13 mouse cellular contexts compared by ENCODE assay signal in genomic region chr10:60362310-60362628, GRCm38 (mm10). TPM values are rescaled to one million over a fixed set of nuclear protein-coding genes. Genes with fewer than 3 reads are reported as not detected.
A peak's percentile ranks its signal among the peaks of the same experiment; 100 is the strongest.
DNase-seq lines count a peak whose midpoint lies in the region; ATAC-seq and TF ChIP-seq lines count a peak whose summit lies in the region.
"Had no signal": no experiment of that assay in that cellular context is flagged by ENCODE, and none has a peak within 500 bp of the region (broad histone marks: within the 10 kb centered on the region; RNA-seq: fewer than 3 reads in every experiment).

No protein-coding gene starts in this region.

- H3K4me3 ChIP-seq in embryonic facial prominence, embryonic 12.5 days, result no peak overlapping the region
- H3K4me3 ChIP-seq in embryonic facial prominence, embryonic 10.5 days, result no peak overlapping the region
- no peak overlapping the region for H3K4me3 ChIP-seq in kidney, embryonic 16.5 days (ENCODE audit: low read length)
- no peak overlapping the region for H3K4me3 ChIP-seq in kidney, adult 2 months (ENCODE audit: insufficient read depth, low read depth, low read length)
- no peak overlapping the region for H3K4me3 ChIP-seq in bone marrow macrophage, adult 2 months (ENCODE audit: insufficient read depth, low read length)
- no peak overlapping the region for H3K4me3 ChIP-seq in limb, embryonic 13.5 days

- H3K27ac ChIP-seq in embryonic facial prominence, embryonic 12.5 days, result peak overlapping the region; percentile 19; the same call in 1 of the 2 replicates
- no peak overlapping the region for H3K27ac ChIP-seq in embryonic facial prominence, embryonic 10.5 days (replicated peaks)
- peak overlapping the region; percentile 45 for H3K27ac ChIP-seq in kidney, embryonic 16.5 days (ENCODE audit: low read length)
- H3K27ac ChIP-seq in kidney, adult 2 months (ENCODE audit: insufficient read depth, low read depth, low read length), result no peak overlapping the region
- H3K27ac ChIP-seq in bone marrow macrophage, adult 2 months (ENCODE audit: insufficient read depth, low read depth, low read length), result peak overlapping the region; percentile 95
- H3K27ac ChIP-seq in limb, embryonic 13.5 days, result peak overlapping the region; percentile 1; the same call in 1 of the 2 replicates

- no peak for TF ChIP-seq CTCF in kidney, adult 2 months (conservative IDR thresholded peaks at IDR 0.05; ENCODE audit: insufficient read depth, insufficient read length, low read depth, low read length)
- TF ChIP-seq CTCF in bone marrow macrophage, adult 2 months (IDR thresholded peaks at IDR 0.05; ENCODE audit: low read depth, low read length), result no peak

- no peaks in the 10 kb centered on the region for H3K27me3 ChIP-seq in embryonic facial prominence, embryonic 12.5 days
- no peaks in the 10 kb centered on the region for H3K27me3 ChIP-seq in embryonic facial prominence, embryonic 10.5 days (replicated peaks; ENCODE audit: low read depth, poor library complexity, severe bottlenecking)
- H3K27me3 ChIP-seq in kidney, embryonic 16.5 days (ENCODE audit: insufficient read depth, low read length), result no peaks in the 10 kb centered on the region
- no peaks in the 10 kb centered on the region; the same call in 1 of the 2 replicates for H3K27me3 ChIP-seq in kidney, adult 2 months (replicated peaks; ENCODE audit: control insufficient read depth, insufficient read depth, low read length)
- no peaks in the 10 kb centered on the region for H3K27me3 ChIP-seq in limb, embryonic 13.5 days

- TF ChIP-seq POLR2A in kidney, adult 2 months (IDR thresholded peaks at IDR 0.05; ENCODE audit: low read depth, low read length), result no peak
- no peak for TF ChIP-seq POLR2A in bone marrow macrophage, adult 2 months (IDR thresholded peaks at IDR 0.05; ENCODE audit: borderline replicate concordance, low read depth, low read length)

- no peaks in the 10 kb centered on the region for H3K36me3 ChIP-seq in embryonic facial prominence, embryonic 12.5 days
- no peaks in the 10 kb centered on the region for H3K36me3 ChIP-seq in embryonic facial prominence, embryonic 10.5 days (replicated peaks)
- no peaks in the 10 kb centered on the region for H3K36me3 ChIP-seq in kidney, embryonic 16.5 days (ENCODE audit: insufficient read depth, low read length)
- no peaks in the 10 kb centered on the region for H3K36me3 ChIP-seq in kidney, adult 2 months (ENCODE audit: control insufficient read depth, insufficient read depth, low read length)
- H3K36me3 ChIP-seq in limb, embryonic 13.5 days, result no peaks in the 10 kb centered on the region
- H3K36me3 ChIP-seq: G1E had no signal

- no peak overlapping the region for H3K9ac ChIP-seq in embryonic facial prominence, embryonic 12.5 days
- H3K9ac ChIP-seq in kidney, embryonic 16.5 days (replicated peaks; ENCODE audit: low read length), result 0 out of 2 replicates have a peak overlapping the region, but pooled peaks have one; percentile 22
- H3K9ac ChIP-seq in limb, embryonic 13.5 days, result no peak overlapping the region

- no peak overlapping the region for H3K4me2 ChIP-seq in embryonic facial prominence, embryonic 12.5 days (replicated peaks)
- no peak overlapping the region for H3K4me2 ChIP-seq in kidney, embryonic 16.5 days (replicated peaks; ENCODE audit: low read depth, low read length)
- H3K4me2 ChIP-seq in limb, embryonic 13.5 days (replicated peaks), result no peak overlapping the region

- no peaks in the 10 kb centered on the region for H3K9me3 ChIP-seq in embryonic facial prominence, embryonic 12.5 days
- H3K9me3 ChIP-seq in embryonic facial prominence, embryonic 10.5 days, result no peaks in the 10 kb centered on the region
- H3K9me3 ChIP-seq in kidney, embryonic 16.5 days (ENCODE audit: low read length), result no peaks in the 10 kb centered on the region
- H3K9me3 ChIP-seq in limb, embryonic 13.5 days, result no peaks in the 10 kb centered on the region
- H3K9me3 ChIP-seq: G1E had no signal

- peaks cover 13% of the 10 kb centered on the region; the same call in 1 of the 2 replicates for H3K4me1 ChIP-seq in embryonic facial prominence, embryonic 12.5 days
- H3K4me1 ChIP-seq in embryonic facial prominence, embryonic 10.5 days, result peaks cover 46% of the 10 kb centered on the region
- peaks cover 12% of the 10 kb centered on the region; the same call in 1 of the 2 replicates for H3K4me1 ChIP-seq in kidney, embryonic 16.5 days (ENCODE audit: insufficient read depth, low read length)
- no peaks in the 10 kb centered on the region for H3K4me1 ChIP-seq in kidney, adult 2 months (ENCODE audit: control insufficient read depth, insufficient read depth, low read length)
- H3K4me1 ChIP-seq in bone marrow macrophage, adult 2 months (ENCODE audit: control insufficient read depth, insufficient read depth, low read length), result peaks cover 65% of the 10 kb centered on the region
- peaks cover 45% of the 10 kb centered on the region for H3K4me1 ChIP-seq in limb, embryonic 13.5 days

- no peak for DNase-seq in embryonic facial prominence, embryonic 10.5 days (ENCODE audit: low spot score)
- DNase-seq in kidney, adult 2 months, result no peak
- DNase-seq in MN1 (ENCODE audit: low spot score), result no peak
- DNase-seq in cerebellum, adult 9-10 months, result no peak
- DNase-seq: heart, postnatal 10 days; kidney, postnatal 4 days; right cerebral cortex, postnatal 4 days; thymus, postnatal 14 days had no signal

- WGBS in embryonic facial prominence, embryonic 12.5 days, result 46% methylated on average over 2 of the region's 2 CpGs
- WGBS in embryonic facial prominence, embryonic 10.5 days, result 52% methylated on average over 2 of the region's 2 CpGs
- 44% methylated on average over 2 of the region's 2 CpGs for WGBS in kidney, embryonic 16.5 days
- whole genome bisulfite sequencing in kidney, adult 2 months, result 47% methylated on average over 2 of the region's 2 CpGs
- WGBS in limb, embryonic 13.5 days, result 14% methylated on average over 2 of the region's 2 CpGs

- no peak for ATAC-seq in embryonic facial prominence, embryonic 12.5 days (ENCODE audit: insufficient number of reproducible peaks, insufficient read depth, low FRiP score, low TSS enrichment)
- no peak for ATAC-seq in kidney, embryonic 16.5 days (ENCODE audit: low FRiP score, low TSS enrichment)
- 0 out of 2 replicates have a peak, but pooled peaks have one; percentile 19 for ATAC-seq in limb, embryonic 13.5 days (ENCODE audit: low FRiP score, low read depth)

RNA-seq across cellular contexts. Expression of gene Vsir, which starts 15.6 kb away (rescaled TPM):
- 1.9 and 2.2 TPM in 2 replicates for polyA plus RNA-seq in embryonic facial prominence, embryonic 12.5 days (2016; fragmentation: Nextera tagmentation; extraction: Ambion mirVana)
- 2.3 and 2.6 TPM in 2 replicates for polyA plus RNA-seq in embryonic facial prominence, embryonic 10.5 days (2016; fragmentation: Nextera tagmentation; extraction: Ambion mirVana)
- polyA plus RNA-seq in kidney, embryonic 16.5 days (2015; fragmentation: Nextera tagmentation; extraction: Ambion mirVana), result 3.9 and 4.2 TPM in 2 replicates
- 15.7 and 20.8 TPM in 2 replicates for polyA plus RNA-seq in kidney, adult 2 months (2012; rRNA removed)
- 536 and 666 TPM in 2 replicates for polyA plus RNA-seq in bone marrow macrophage, adult 2 months (2012; ENCODE audit: insufficient read depth, insufficient read length, missing spikeins)
- 1.9 and 2.0 TPM in 2 replicates for polyA plus RNA-seq in limb, embryonic 13.5 days (2015; fragmentation: Nextera tagmentation; extraction: Ambion mirVana)

RNA-seq across cellular contexts. Expression of gene Gm17455, which starts 37.3 kb away (rescaled TPM):
- 0.59 and 1.8 TPM in 2 replicates for polyA plus RNA-seq in embryonic facial prominence, embryonic 12.5 days (2016; fragmentation: Nextera tagmentation; extraction: Ambion mirVana)
- 0.96 and 2.6 TPM in 2 replicates for polyA plus RNA-seq in embryonic facial prominence, embryonic 10.5 days (2016; fragmentation: Nextera tagmentation; extraction: Ambion mirVana)
- 0.40 and 0.81 TPM in 2 replicates for polyA plus RNA-seq in kidney, embryonic 16.5 days (2015; fragmentation: Nextera tagmentation; extraction: Ambion mirVana)
- not detected in 2 replicates for polyA plus RNA-seq in kidney, adult 2 months (2012; rRNA removed)
- polyA plus RNA-seq in bone marrow macrophage, adult 2 months (2012; ENCODE audit: insufficient read depth, insufficient read length, missing spikeins), result not detected in 2 replicates
- polyA plus RNA-seq in limb, embryonic 13.5 days (2015; fragmentation: Nextera tagmentation; extraction: Ambion mirVana), result 0.79 and 1.0 TPM in 2 replicates
- polyA plus RNA-seq: G1E had no signal

Comparison
In these comparisons a context has a peak if more than half of its experiments do, and no peak if none do; other contexts are left out.
1. H3K27ac ChIP-seq: peak in embryonic facial prominence, embryonic 12.5 days (single experiment), kidney, embryonic 16.5 days (single experiment), bone marrow macrophage, adult 2 months (single experiment) and limb, embryonic 13.5 days (single experiment); none in embryonic facial prominence, embryonic 10.5 days (single experiment) and kidney, adult 2 months (single experiment).
2. RNA of gene Vsir, which starts 15.6 kb away (polyA plus RNA-seq): 536 to 666 TPM in bone marrow macrophage, adult 2 months; 15.7 to 20.8 TPM in kidney, adult 2 months, 3.9 to 4.2 TPM in kidney, embryonic 16.5 days, 2.3 to 2.6 TPM in embryonic facial prominence, embryonic 10.5 days, 1.9 to 2.2 TPM in embryonic facial prominence, embryonic 12.5 days and 1.9 to 2.0 TPM in limb, embryonic 13.5 days; every median in the first group is over 10 times any median in the second.